Mouse (Mus musculus): ENCODE results near the gene Atp6ap1. TPM values are rescaled to one million over a fixed set of nuclear protein-coding genes. Genes with fewer than 3 reads are reported as not detected.

The Atp6ap1 gene
- polyA plus RNA-seq, 1 experiment from 2014 or later: 94.8 TPM

Small RNA genes within 50 kb of the gene (microRNA-seq; reads per million reads assigned to microRNA genes)
- gene Mir7091 (not detected), gene Mir7092 (not detected)

Other genes starting within 250 kb of the Atp6ap1 start
- not detected in 2 replicates for gene Opn1mw, start 169.6 kb upstream of the Atp6ap1 start, polyA plus RNA-seq (2016; fragmentation: Nextera tagmentation; extraction: Ambion mirVana)
- gene Mecp2, start 161.7 kb upstream of the Atp6ap1 start, polyA plus RNA-seq (2016; fragmentation: Nextera tagmentation; extraction: Ambion mirVana): 13.1 and 14.2 TPM in 2 replicates
- not detected in 2 replicates for gene Tex28, start 129.3 kb upstream of the Atp6ap1 start, polyA plus RNA-seq (2016; fragmentation: Nextera tagmentation; extraction: Ambion mirVana)
- gene Tktl1, start 119.8 kb upstream of the Atp6ap1 start, polyA plus RNA-seq (2016; fragmentation: Nextera tagmentation; extraction: Ambion mirVana): 0.08 and 0.19 TPM in 2 replicates
- 311 and 345 TPM in 2 replicates for gene Flna, start 47.3 kb upstream of the Atp6ap1 start, polyA plus RNA-seq (2016; fragmentation: Nextera tagmentation; extraction: Ambion mirVana)
- gene Emd, start 42.4 kb upstream of the Atp6ap1 start, polyA plus RNA-seq (2016; fragmentation: Nextera tagmentation; extraction: Ambion mirVana): 21.3 and 25.4 TPM in 2 replicates
- gene Rpl10, start 26.3 kb upstream of the Atp6ap1 start, polyA plus RNA-seq (2016; fragmentation: Nextera tagmentation; extraction: Ambion mirVana): 787 and 794 TPM in 2 replicates
- gene Taz, start 15.2 kb upstream of the Atp6ap1 start, polyA plus RNA-seq (2016; fragmentation: Nextera tagmentation; extraction: Ambion mirVana): 90.9 and 94.9 TPM in 2 replicates
- 9.9 and 11.6 TPM in 2 replicates for gene Dnase1l1, start 14.8 kb upstream of the Atp6ap1 start, polyA plus RNA-seq (2016; fragmentation: Nextera tagmentation; extraction: Ambion mirVana)
- gene Gdi1, start 7.9 kb downstream of the Atp6ap1 start, polyA plus RNA-seq (2016; fragmentation: Nextera tagmentation; extraction: Ambion mirVana): 228 and 276 TPM in 2 replicates
- 68.1 and 73.2 TPM in 2 replicates for gene Fam50a, start 15.9 kb downstream of the Atp6ap1 start, polyA plus RNA-seq (2016; fragmentation: Nextera tagmentation; extraction: Ambion mirVana)
- 27.1 and 27.3 TPM in 2 replicates for gene Plxna3, start 32.0 kb downstream of the Atp6ap1 start, polyA plus RNA-seq (2016; fragmentation: Nextera tagmentation; extraction: Ambion mirVana)
- gene Lage3, start 56.5 kb downstream of the Atp6ap1 start, polyA plus RNA-seq (2016; fragmentation: Nextera tagmentation; extraction: Ambion mirVana): 107 and 122 TPM in 2 replicates
- gene Ubl4a, start 76.1 kb downstream of the Atp6ap1 start, polyA plus RNA-seq (2016; fragmentation: Nextera tagmentation; extraction: Ambion mirVana): 57.1 and 59.8 TPM in 2 replicates
- 14.4 and 14.8 TPM in 2 replicates for gene Slc10a3, start 76.3 kb downstream of the Atp6ap1 start, polyA plus RNA-seq (2016; fragmentation: Nextera tagmentation; extraction: Ambion mirVana)
- 30.5 and 32.6 TPM in 2 replicates for gene Fam3a, start 96.2 kb downstream of the Atp6ap1 start, polyA plus RNA-seq (2016; fragmentation: Nextera tagmentation; extraction: Ambion mirVana)
- 22.1 and 22.3 TPM in 2 replicates for gene Ikbkg, start 96.2 kb downstream of the Atp6ap1 start, polyA plus RNA-seq (2016; fragmentation: Nextera tagmentation; extraction: Ambion mirVana)
- 44.1 and 46.0 TPM in 2 replicates for gene G6pdx, start 132.1 kb downstream of the Atp6ap1 start, polyA plus RNA-seq (2016; fragmentation: Nextera tagmentation; extraction: Ambion mirVana)
- 0.69 and 1.4 TPM in 2 replicates for gene Gm6880, start 184.3 kb downstream of the Atp6ap1 start, polyA plus RNA-seq (2016; fragmentation: Nextera tagmentation; extraction: Ambion mirVana)